Mouse (Mus musculus): ENCODE data around the gene Islr2.
"Not testable (repeated sequence)": the region's sequence is repeated elsewhere in the genome, so short reads cannot be mapped to it uniquely, and the experiment has no call there.

Gene Islr2

GRCm38 (mm10) chr9:58203516-58204447 is at the start of gene Islr2, which contains the start of gene Islr:
Gene Islr2 (minus strand): TSS chr9:58204319.
Gene Islr (minus strand): TSS chr9:58204306.
- DNase-seq, result peak; percentile 31 to 35

DNA sequence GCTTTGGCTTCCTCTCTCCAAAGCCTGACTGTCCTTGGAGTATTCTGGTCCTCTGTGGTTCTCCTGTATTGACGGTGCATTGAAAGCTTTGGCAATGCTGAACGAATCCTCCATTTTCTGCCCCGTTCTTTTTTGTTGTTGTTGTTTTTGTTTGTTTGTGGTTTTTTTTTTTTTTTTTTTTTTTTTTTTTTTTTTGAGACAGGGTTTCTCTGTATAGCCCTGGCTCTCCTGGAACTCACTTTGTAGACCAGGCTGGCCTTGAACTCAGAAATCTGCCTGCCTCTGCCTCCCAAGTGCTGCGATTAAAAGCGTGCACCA is 49.6 kb upstream of the Islr2 start:
- not testable (repeated sequence) for DNase-seq

- DNase-seq, result peak; percentile 88 to 92
Measured at GRCm38 (mm10) chr9:58253033-58253804, 49.1 kb upstream of the Islr2 start, which contains the start of gene Stoml1. Gene Stoml1 (plus strand): TSS chr9:58253164.

- DNase-seq, result not testable (repeated sequence)
Measured at GRCm38 (mm10) chr9:58250730-58251129, 46.6 kb upstream of the Islr2 start.

- no peak for DNase-seq
Measured at GRCm38 (mm10) chr9:58250322-58250721, 46.2 kb upstream of the Islr2 start.

DNA sequence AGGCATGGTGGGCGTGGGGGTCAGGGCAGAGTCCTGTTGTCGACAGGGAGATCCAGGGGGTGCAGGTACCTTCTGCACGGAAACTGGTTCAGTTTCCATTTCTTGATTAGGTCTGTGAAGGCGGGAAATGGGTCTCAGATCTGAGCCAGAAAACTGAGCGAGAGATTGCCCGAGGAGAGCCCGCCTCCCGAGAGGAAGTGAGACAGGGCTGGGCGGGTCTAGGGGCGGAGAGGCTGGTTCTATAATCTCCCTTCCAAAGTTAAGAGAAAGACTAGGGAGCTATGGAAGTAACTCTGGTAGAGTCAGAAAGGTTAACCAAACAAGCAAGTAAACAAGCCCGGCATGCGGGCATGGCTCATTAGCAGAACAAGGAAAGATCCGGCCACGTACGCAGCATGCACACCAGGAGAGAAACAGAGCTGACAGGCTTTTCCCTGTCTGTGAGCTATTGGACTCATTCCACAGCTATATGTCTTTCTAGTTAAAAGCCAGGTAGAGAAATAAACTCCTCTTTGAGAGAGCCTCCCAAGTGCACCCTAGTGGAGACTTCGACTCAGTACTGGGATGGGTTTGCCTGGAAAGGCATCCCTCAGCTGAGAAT is 45.6 kb upstream of the Islr2 start, which contains the start of gene Pml:
Gene Pml, minus strand, starts transcription at position 195 of the 601 bp plus-strand sequence.
- DNase-seq, result peak; percentile 62 to 71

GRCm38 (mm10) chr9:58248746-58249413 is 44.8 kb upstream of the Islr2 start:
- no peak for DNase-seq

DNA sequence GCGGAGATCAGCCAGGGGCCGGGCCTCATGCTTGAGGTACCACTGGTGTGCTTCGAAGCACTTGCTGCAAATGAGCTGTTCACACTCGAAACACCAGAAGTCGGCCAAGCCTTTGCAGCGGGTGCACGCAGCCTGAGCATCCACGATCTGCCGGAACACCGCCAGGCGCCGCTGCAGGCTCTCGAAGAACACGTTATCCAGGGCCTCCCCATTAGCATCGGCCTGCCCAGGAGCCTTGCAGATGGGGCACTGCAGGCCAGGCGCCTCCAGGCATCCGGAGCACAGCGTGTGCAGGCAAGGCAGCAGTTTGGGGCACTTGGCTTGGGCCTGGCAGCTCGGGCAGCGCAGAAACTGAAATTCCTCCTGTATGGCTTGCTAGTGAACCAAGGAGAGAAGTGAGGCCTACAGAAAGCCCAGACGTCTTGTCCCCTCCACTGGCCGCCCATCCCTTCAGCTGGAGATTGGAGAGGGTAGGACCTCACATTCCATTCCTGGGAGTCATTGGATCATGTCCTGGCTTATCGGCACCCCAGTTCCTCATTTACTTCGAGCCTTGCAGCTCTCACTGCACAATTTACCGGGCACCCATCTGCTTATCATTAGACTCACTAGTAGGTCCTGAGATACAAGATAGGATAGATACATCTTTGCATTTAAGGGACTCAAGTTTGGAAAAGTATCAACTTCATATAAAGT is 43.1 kb upstream of the Islr2 start:
- peak; percentile 75 to 76 for DNase-seq

DNA sequence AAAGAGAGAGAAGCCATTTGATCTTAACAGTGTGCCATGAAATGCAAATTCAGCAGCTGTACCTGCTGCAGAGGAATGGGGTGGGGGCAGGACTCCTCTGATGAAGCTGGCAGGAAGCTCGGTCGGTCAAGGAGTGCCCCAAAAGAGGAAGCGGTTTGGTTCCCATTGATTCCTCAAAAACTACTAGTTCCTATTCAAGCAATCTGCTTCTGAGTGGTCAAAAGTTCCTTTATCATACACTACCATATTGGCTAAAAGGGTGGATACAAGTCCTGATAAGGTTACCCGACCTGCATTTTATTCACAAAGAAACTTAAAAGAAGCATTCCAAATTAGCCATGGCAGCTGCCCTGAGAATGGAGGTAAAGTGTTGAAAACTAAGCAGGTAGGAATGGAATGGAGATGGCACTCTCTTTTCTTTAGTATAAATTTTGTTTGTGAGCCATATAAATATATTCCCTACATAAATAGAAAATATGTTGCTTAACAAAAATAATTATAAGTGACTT is 42.0 kb upstream of the Islr2 start:
- no peak for DNase-seq

GRCm38 (mm10) chr9:58243696-58244095 is 39.6 kb upstream of the Islr2 start:
- DNase-seq, result no peak

DNA sequence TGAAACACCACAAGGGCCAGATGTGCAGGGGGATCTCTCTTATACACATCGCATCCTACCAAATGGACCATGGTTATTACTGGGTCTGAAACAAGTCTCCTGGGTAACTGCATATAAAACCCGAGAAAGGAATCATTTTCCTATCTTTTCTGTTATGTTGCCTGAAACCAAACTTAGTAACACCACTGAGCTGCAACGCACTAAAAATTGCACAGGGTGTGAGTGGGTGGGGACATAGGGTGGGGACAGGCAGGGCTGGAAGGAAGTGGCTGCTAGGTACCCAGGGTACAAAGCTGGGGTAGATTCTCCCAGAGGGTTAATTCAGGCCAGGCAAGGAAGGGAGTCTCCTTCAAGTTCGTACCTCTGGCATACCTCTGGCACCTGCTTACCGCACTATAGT is 38.6 kb upstream of the Islr2 start:
- no peak for DNase-seq

DNA sequence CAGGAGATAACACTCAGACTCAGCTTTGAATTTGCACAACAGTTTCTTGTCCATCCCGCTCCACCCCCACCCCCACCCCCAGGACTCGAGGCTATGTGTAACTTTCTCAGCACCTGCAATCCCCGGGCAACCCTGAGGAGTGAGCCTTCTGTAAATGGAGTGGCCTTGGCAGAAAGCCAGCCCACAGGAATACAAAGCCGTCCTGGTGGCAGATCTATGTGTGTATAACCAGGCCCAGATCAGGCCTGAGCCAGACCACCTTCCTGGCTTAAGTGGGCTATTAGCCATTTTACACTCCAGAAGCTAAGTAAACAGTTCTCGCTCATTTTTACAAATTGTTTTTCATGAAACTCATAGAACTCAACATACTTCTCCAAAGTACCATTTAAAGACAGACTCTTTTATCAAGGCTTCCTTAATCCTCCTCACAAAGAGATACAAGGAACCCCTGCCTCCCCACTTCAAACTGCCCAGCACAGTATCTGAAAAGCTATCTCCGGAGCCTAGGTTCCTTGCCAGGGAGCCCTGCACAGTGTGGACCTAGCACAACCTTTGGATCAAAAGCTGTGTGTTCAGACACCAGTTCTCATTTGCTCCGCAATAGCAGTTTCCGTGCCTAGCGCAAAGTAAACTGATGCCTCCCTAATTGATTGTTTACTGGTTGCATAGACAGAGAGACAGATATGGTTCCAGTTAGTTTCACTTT is 37.8 kb upstream of the Islr2 start:
- no peak for DNase-seq

DNA sequence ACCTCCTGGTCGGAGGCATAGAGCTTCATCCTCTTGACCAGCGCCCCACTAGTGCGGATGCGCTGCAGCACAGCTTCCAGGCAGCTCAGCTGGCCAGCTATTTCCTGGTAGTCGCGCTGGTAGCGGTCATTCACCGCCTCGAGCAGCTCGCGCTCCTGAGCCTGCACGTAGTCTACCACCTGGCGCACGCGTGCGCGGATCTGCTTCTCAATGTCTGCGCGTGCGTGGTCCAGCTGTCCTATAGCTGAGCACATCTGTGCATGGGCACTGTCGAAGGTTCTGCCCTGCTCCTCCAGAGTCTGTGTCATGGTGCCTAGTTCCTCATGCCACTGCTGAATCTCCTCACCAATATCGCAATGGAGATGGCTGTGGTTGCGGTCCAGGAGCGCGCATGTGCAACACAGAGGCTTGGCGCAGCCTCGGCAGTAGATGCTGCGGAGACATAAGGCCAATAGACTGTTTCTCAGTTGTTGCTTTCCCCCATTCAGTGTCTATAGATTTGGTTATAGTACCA is 30.4 kb upstream of the Islr2 start:
- no peak for DNase-seq

- DNase-seq, result no peak
Measured at GRCm38 (mm10) chr9:58232374-58232773, 28.3 kb upstream of the Islr2 start.

- no peak for DNase-seq
Measured at GRCm38 (mm10) chr9:58231746-58232145, 27.6 kb upstream of the Islr2 start.

DNA sequence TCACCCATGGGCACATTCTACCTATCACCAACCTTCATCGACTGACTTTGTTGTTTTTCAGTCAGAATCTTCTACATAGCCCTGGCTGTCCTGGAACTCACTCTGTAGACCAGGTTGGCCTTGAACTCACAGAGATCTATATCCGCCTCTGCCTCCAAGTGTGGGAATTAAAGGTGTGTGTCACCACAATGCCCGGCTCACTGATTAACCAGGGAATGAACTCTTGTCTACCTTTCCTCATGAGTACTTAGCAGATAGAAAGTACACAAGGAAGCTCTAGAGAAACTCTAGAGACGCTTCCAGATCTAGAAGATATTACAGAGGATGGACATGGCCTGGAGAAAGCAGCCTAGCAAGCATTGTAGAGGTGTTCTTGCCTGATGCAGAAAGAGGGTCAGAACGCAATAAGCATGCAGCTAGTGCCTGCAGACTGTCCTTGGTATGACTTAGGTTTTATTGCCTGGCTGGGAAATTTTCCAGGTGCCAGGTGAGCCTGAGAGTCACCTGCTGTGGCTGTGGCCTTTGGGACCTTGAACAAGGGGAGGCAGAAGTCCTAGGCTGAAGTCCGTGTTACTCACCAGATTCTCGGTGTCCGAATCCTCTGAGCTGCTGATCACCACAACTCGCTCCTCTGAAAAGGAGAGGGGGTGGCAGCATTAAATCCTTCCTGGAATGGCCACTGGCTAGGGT is 24.8 kb upstream of the Islr2 start:
- no peak for DNase-seq

GRCm38 (mm10) chr9:58225915-58226913 is 22.1 kb upstream of the Islr2 start:
- peak in 1 of 2 experiments; percentile 30 for DNase-seq

DNA sequence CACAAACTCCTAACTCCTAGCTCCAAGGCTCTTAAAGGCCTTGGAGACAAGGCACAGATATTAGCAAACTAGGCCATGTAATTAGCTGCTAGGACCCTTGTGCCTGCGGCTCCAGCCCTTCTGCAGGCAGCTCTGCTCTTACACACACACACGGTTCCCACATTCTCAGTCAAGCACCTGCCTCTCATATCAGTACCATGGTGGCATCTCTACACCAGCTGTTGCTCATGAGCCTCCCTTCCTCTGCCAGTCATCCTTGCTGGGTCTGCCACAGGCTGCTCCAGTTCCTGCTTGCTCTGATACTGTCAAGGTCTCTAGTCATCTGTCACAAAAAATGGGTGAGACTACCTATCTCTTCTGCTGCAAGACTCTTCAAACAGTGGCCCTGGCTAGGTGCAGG is 20.2 kb upstream of the Islr2 start:
- DNase-seq, result no peak
